Mouse (Mus musculus) kidney, adult 2 months (tissue): Measurements from ENCODE around the gene Exoc6b.

Source experiments
- CTCF ChIP-seq: fragments of 200-500 bp; conservative IDR thresholded peaks from 2 replicates; pipeline ENCODE4 v1.5.1; 2011; ENCODE audit warnings: low read depth, mild to moderate bottlenecking, control low read depth, low read length, moderate library complexity, mixed read lengths; ENCODE audit not compliant: insufficient read depth, insufficient read length
- POLR2A ChIP-seq: fragments of 200-500 bp; IDR thresholded peaks from one replicate; pipeline ENCODE4 v1.6.1; 2011; ENCODE audit warnings: low read depth, low read length, control low read depth

GRCm38 (mm10) chr6:84640324-84641061 is 428.8 kb downstream of the Exoc6b start:
- TF ChIP-seq POLR2A (no peak), CTCF (no peak)
